Mouse (Mus musculus) midbrain, embryonic 13.5 days (tissue): ENCODE measurements at regions not wholly inside any gene's neighbourhood (a gene's known extent, or its start where the extent isn't known, plus 50 kb on each side); places are given as distances from the start of the nearest gene placed in this dataset.

Experiments used
- ATAC-seq: fragments of 200-750 bp; cut with Nextera tagmentation; 2 replicates; pipeline ENCODE4 v1.8.0; 2017; ENCODE audit warnings: mild to moderate bottlenecking, moderate TSS enrichment, moderate library complexity
- H3K27ac ChIP-seq: fragments of 300-500 bp; sonication (generic); 2 replicates; pipeline ENCODE4 v1.5.1; 2015; ENCODE audit warnings: inconsistent platforms, mild to moderate bottlenecking, moderate library complexity
- H3K27me3 ChIP-seq: fragments of 300-500 bp; sonication (generic); 2 replicates; pipeline ENCODE4 v1.6.1; 2015; ENCODE audit warnings: mild to moderate bottlenecking, inconsistent platforms
- H3K36me3 ChIP-seq: fragments of 300-500 bp; sonication (generic); 2 replicates; pipeline ENCODE4 v1.6.1; 2015; ENCODE audit warnings: mild to moderate bottlenecking, inconsistent platforms
- H3K4me1 ChIP-seq: fragments of 300-500 bp; sonication (generic); replicated peaks from 2 replicates; pipeline ENCODE4 v1.6.1; 2015; ENCODE audit warnings: inconsistent platforms
- H3K4me2 ChIP-seq: fragments of 300-500 bp; sonication (generic); replicated peaks from 2 replicates; pipeline ENCODE4 v1.6.1; 2015; ENCODE audit warnings: moderate library complexity, mild to moderate bottlenecking, inconsistent platforms
- H3K4me3 ChIP-seq: fragments of 300-500 bp; sonication (generic); replicated peaks from 2 replicates; pipeline ENCODE4 v1.5.1; 2015; ENCODE audit warnings: mild to moderate bottlenecking, inconsistent platforms
- H3K9ac ChIP-seq: fragments of 300-500 bp; sonication (generic); replicated peaks from 2 replicates; pipeline ENCODE4 v1.6.1; 2015; ENCODE audit warnings: mild to moderate bottlenecking, inconsistent platforms
- H3K9me3 ChIP-seq: fragments of 300-500 bp; sonication (generic); 2 replicates; pipeline ENCODE4 v1.6.1; 2016; ENCODE audit warnings: mild to moderate bottlenecking, inconsistent platforms
- WGBS: fragments of 180-500 bp; shearing (Covaris S2); methylation state at CpG from one replicate; pipeline ENCODE4 v1.1.7; 2015; 5-methylcytosine and 5-hydroxymethylcytosine counted together

- H3K36me3 ChIP-seq = no peaks in the 10 kb centered on the region
- 89% methylated on average over 4 of the region's 4 CpGs for WGBS
- H3K27me3 ChIP-seq = no peaks in the 10 kb centered on the region
- no peak overlapping the region for H3K4me3 ChIP-seq
- no peaks in the 10 kb centered on the region for H3K9me3 ChIP-seq
- H3K4me1 ChIP-seq = no peaks in the 10 kb centered on the region
- H3K4me2 ChIP-seq = no peak overlapping the region
- no peak for ATAC-seq
- H3K27ac ChIP-seq = no peak overlapping the region
- no peak overlapping the region for H3K9ac ChIP-seq
Observed at GRCm38 (mm10) chr14:73996229-73996628, 335.2 kb downstream of the Gm21750 start.

- 97% methylated on average over 2 of the region's 2 CpGs for WGBS
- Histone ChIP-seq H3K27ac (no peak overlapping the region), H3K9me3 (no peaks in the 10 kb centered on the region), H3K4me3 (no peak overlapping the region), H3K9ac (no peak overlapping the region), H3K4me2 (no peak overlapping the region), H3K27me3 (no peaks in the 10 kb centered on the region), H3K36me3 (no peaks in the 10 kb centered on the region), H3K4me1 (no peaks in the 10 kb centered on the region)
- no peak for ATAC-seq
Observed at GRCm38 (mm10) chr14:73997796-73998195, 336.8 kb downstream of the Gm21750 start.

GRCm38 (mm10) chr14:73999409-73999909 is 338.4 kb downstream of the Gm21750 start:
- Histone ChIP-seq H3K9me3 (no peaks in the 10 kb centered on the region), H3K4me3 (no peak overlapping the region), H3K27ac (no peak overlapping the region), H3K36me3 (no peaks in the 10 kb centered on the region), H3K27me3 (no peaks in the 10 kb centered on the region), H3K9ac (no peak overlapping the region), H3K4me1 (no peaks in the 10 kb centered on the region), H3K4me2 (no peak overlapping the region)
- ATAC-seq = no peak
- 48% methylated on average over 2 of the region's 2 CpGs for WGBS

DNA sequence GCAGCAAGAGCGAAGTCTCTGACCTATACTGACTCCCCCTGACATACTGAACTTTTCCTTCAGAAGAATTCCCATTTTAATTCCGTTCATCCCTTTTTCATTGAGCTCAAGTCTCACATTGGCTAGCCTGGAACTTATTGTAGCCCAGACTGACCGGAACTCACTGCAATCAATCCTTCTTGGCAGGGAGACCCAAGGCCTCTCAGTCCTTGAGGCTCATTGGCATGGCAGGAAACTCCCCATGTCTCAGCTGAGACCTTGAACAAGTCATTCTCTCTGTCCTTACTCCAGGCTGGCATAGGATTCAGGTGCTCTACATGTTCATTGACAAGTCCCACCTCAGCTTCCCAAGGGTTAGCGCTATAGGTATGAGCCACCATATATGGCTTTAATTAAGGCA is 345.9 kb downstream of the Gm21750 start:
- Histone ChIP-seq H3K9me3 (no peaks in the 10 kb centered on the region), H3K36me3 (no peaks in the 10 kb centered on the region), H3K4me3 (no peak overlapping the region), H3K4me2 (no peak overlapping the region), H3K9ac (no peak overlapping the region), H3K27ac (no peak overlapping the region), H3K4me1 (no peaks in the 10 kb centered on the region), H3K27me3 (no peaks in the 10 kb centered on the region)
- ATAC-seq = no peak
- 93% methylated on average over 4 of the region's 4 CpGs for WGBS

DNA sequence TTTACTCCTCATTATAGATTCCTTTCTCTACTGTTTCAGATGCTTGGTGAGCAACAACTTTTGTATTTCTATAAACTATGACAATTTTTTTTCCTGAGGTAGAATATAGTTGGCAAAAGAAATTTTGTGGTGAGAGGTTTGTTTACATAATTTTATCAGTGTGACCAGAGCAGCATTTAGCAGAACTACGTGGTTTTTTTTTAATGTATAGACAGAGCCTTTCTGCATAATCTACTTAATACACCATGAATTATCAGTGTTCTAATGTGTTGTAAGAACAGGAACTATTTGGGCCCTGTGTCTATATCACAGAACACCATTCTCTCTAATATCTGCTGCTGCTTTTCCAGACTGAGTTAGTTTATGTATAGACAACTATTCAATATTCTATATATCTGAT is 350.5 kb downstream of the Gm21750 start:
- no peaks in the 10 kb centered on the region for H3K4me1 ChIP-seq
- 75% methylated on average over 1 of the region's 1 CpGs for WGBS

GRCm38 (mm10) chr14:74019421-74019820 is 358.4 kb downstream of the Gm21750 start:
- Histone ChIP-seq H3K27ac (no peak overlapping the region), H3K9me3 (no peaks in the 10 kb centered on the region), H3K9ac (no peak overlapping the region), H3K4me1 (no peaks in the 10 kb centered on the region), H3K4me2 (no peak overlapping the region), H3K36me3 (no peaks in the 10 kb centered on the region), H3K4me3 (no peak overlapping the region), H3K27me3 (no peaks in the 10 kb centered on the region)
- WGBS = 75% methylated on average over 2 of the region's 2 CpGs
- no peak for ATAC-seq

More for the DNA sequence above, 350.5 kb downstream of the Gm21750 start:
- ATAC-seq = no peak
- Histone ChIP-seq H3K4me2 (no peak overlapping the region), H3K27me3 (no peaks in the 10 kb centered on the region), H3K36me3 (no peaks in the 10 kb centered on the region), H3K9ac (no peak overlapping the region), H3K27ac (no peak overlapping the region), H3K9me3 (no peaks in the 10 kb centered on the region), H3K4me3 (no peak overlapping the region)

GRCm38 (mm10) chr14:74047009-74047694 is 386.1 kb downstream of the Gm21750 start:
- ATAC-seq = peak; percentile 92
- Histone ChIP-seq H3K4me3 (no peak overlapping the region), H3K27me3 (no peaks in the 10 kb centered on the region), H3K4me1 (peaks cover 12% of the 10 kb centered on the region; the same call in 1 of the 2 replicates), H3K4me2 (no peak overlapping the region), H3K9me3 (no peaks in the 10 kb centered on the region), H3K36me3 (no peaks in the 10 kb centered on the region), H3K27ac (peak overlapping the region; percentile 77), H3K9ac (no peak overlapping the region)
- 42% methylated on average over 5 of the region's 5 CpGs for WGBS

DNA sequence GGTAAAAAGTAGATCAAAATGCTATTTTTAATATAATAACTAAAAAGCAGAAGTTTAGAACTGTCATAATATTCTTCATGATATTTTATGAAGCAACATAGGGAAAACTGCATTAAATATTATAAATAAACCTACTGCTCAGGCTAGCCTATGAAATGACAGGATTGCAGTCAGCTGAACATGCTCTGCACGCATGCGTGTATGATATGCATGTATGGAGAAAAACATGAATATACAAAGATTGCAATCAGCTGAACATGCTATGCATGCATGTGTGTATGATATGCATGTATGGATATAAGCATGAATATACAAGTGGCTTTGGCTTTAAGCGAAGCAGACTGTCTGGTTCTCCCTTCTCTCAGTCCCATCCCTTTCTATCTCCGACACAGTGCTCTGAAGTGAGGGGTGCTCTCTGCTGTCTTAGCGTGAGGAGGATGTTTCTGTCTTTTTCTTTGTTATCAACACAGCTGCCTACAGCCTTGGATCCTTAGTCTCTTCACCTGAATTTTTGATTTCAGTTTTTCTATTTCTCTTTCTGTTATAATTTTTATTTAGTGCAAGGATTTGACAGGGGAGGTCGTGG is 386.8 kb downstream of the Gm21750 start:
- peak overlapping the region; percentile 77 for H3K27ac ChIP-seq
- H3K27me3 ChIP-seq = no peaks in the 10 kb centered on the region
- no peak overlapping the region for H3K4me3 ChIP-seq
- no peaks in the 10 kb centered on the region for H3K9me3 ChIP-seq
- H3K9ac ChIP-seq = no peak overlapping the region
- ATAC-seq = peak; percentile 71
- no peak overlapping the region for H3K4me2 ChIP-seq
- 71% methylated on average over 6 of the region's 6 CpGs for WGBS
- no peaks in the 10 kb centered on the region for H3K36me3 ChIP-seq
- peaks cover 12% of the 10 kb centered on the region; the same call in 1 of the 2 replicates for H3K4me1 ChIP-seq

DNA sequence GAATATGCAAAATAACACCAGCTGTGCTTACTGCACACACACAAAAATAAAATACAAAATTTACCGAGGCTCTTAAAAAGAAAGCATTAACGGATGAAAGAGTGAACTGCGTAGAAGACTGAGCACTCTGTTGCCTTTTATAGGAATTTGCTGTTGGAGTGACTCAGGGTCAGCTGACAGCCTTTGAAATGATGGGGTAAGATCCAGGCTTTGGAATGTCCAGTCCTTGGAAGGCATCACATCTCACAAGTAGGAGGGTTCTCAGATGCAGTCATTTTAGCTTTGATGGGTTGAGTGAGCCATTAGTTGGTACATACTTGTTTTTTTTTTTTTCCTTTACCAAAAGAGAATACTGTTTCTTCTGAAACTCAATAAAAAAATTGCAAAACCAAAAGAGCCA is 387.4 kb downstream of the Gm21750 start:
- H3K36me3 ChIP-seq = no peaks in the 10 kb centered on the region
- no peaks in the 10 kb centered on the region for H3K9me3 ChIP-seq
- no peak for ATAC-seq
- H3K4me1 ChIP-seq = peaks cover 12% of the 10 kb centered on the region; the same call in 1 of the 2 replicates
- no peak overlapping the region for H3K9ac ChIP-seq
- H3K27ac ChIP-seq = peak overlapping the region; percentile 77
- H3K4me2 ChIP-seq = no peak overlapping the region
- H3K4me3 ChIP-seq = no peak overlapping the region
- 80% methylated on average over 3 of the region's 3 CpGs for WGBS
- H3K27me3 ChIP-seq = no peaks in the 10 kb centered on the region

GRCm38 (mm10) chr14:74066051-74066450 is 405.0 kb downstream of the Gm21750 start:
- no peak for ATAC-seq
- H3K4me1 ChIP-seq = no peaks in the 10 kb centered on the region

DNA sequence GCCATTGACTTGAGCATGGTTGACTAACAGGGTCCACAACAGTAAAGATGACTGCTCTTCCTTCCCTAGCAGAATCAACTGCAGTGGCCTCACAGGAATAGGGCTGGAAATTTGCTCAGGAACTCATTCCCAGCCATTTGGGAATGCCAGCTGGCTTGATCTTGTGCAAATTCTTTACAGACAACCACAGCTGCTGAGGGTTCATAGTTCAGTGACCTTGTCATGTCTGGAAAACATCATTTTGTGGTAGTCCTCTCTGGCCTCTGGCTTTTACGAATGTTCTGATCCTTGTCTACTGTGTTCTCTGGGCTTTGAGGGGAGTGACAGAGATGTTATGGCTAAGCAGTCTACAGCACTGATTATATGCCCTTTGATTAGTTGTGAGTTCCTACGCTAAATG is 432.0 kb downstream of the Gm21750 start:
- no peaks in the 10 kb centered on the region for H3K36me3 ChIP-seq
- WGBS = 89% methylated on average over 2 of the region's 2 CpGs
- H3K4me3 ChIP-seq = no peak overlapping the region
- H3K27me3 ChIP-seq = no peaks in the 10 kb centered on the region
- no peak for ATAC-seq
- H3K9me3 ChIP-seq = no peaks in the 10 kb centered on the region
- H3K9ac ChIP-seq = no peak overlapping the region
- no peaks in the 10 kb centered on the region; the same call in 1 of the 2 replicates for H3K4me1 ChIP-seq
- H3K4me2 ChIP-seq = no peak overlapping the region
- no peak overlapping the region for H3K27ac ChIP-seq

More at GRCm38 (mm10) chr14:74066051-74066450, 405.0 kb downstream of the Gm21750 start:
- no peaks in the 10 kb centered on the region for H3K9me3 ChIP-seq
- no peak overlapping the region for H3K9ac ChIP-seq
- H3K36me3 ChIP-seq = no peaks in the 10 kb centered on the region
- H3K27ac ChIP-seq = no peak overlapping the region
- no peaks in the 10 kb centered on the region for H3K27me3 ChIP-seq
- no peak overlapping the region for H3K4me3 ChIP-seq
- no peak overlapping the region for H3K4me2 ChIP-seq

GRCm38 (mm10) chr14:74099696-74100095 is 438.7 kb downstream of the Gm21750 start:
- Histone ChIP-seq H3K9ac (no peak overlapping the region), H3K4me1 (no peaks in the 10 kb centered on the region; the same call in 1 of the 2 replicates), H3K36me3 (no peaks in the 10 kb centered on the region), H3K9me3 (no peaks in the 10 kb centered on the region), H3K4me2 (no peak overlapping the region), H3K27ac (no peak overlapping the region), H3K4me3 (no peak overlapping the region), H3K27me3 (no peaks in the 10 kb centered on the region)
- WGBS = 93% methylated on average over 4 of the region's 4 CpGs
- ATAC-seq = no peak
